Mouse (Mus musculus) brain, embryonic 14.5 days (tissue): ENCODE measurements at regions not wholly inside any gene's neighbourhood (a gene's known extent, or its start where the extent isn't known, plus 50 kb on each side); places are given as distances from the start of the nearest gene placed in this dataset.

Source experiments
- CTCF ChIP-seq: fragments of 200-500 bp; IDR thresholded peaks from 2 replicates; pipeline ENCODE4 v1.5.1; 2012; ENCODE audit warnings: inconsistent platforms, mild to moderate bottlenecking, moderate library complexity, borderline replicate concordance; ENCODE audit not compliant: insufficient read depth, insufficient read length; ENCODE audit errors: extremely low read depth
- POLR2A ChIP-seq: fragments of 200-500 bp; IDR thresholded peaks from 2 replicates; pipeline ENCODE4 v1.6.1; 2012; ENCODE audit warnings: mild to moderate bottlenecking, inconsistent platforms, borderline replicate concordance; ENCODE audit not compliant: poor library complexity, insufficient read depth, insufficient read length, severe bottlenecking; ENCODE audit errors: extremely low read depth

DNA sequence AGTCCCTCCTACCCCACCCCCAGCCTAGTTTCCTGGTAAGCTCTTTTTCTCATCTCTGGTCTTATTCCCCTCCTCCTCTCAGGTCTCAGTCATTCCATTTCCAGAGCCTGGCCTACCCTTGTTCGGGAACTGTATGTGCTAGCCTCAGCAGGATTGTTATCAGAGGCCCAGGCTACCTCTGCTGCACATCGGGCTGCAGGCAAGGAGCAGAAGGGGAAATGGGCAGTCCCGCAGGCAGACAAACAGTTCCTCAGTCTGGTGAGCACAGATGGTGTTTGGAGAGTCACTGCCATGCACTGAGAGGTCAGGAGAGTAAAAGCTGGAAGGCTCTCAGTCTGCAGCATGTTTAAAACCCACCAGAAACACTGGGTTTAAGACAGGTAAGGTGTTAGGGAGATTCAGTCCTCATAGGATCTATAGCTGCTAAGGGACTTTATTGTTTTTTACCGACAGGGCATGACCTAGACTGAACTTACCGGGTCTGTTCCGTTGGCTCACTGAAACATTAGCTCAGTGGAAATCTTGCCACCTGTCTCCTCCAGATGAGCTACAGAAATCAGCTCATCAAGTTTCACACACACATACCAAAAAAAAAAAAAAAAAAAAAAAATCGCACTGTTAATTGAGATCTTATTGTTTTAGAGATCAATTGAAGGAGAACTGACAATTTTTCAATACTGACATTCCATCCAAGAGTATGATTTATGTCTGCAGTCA is 74.2 kb upstream of the Eed start:
- TF ChIP-seq POLR2A = no peak
- no peak for TF ChIP-seq CTCF
